Mouse (Mus musculus): ENCODE data around the gene Cep170b.

Gene Cep170b

DNA sequence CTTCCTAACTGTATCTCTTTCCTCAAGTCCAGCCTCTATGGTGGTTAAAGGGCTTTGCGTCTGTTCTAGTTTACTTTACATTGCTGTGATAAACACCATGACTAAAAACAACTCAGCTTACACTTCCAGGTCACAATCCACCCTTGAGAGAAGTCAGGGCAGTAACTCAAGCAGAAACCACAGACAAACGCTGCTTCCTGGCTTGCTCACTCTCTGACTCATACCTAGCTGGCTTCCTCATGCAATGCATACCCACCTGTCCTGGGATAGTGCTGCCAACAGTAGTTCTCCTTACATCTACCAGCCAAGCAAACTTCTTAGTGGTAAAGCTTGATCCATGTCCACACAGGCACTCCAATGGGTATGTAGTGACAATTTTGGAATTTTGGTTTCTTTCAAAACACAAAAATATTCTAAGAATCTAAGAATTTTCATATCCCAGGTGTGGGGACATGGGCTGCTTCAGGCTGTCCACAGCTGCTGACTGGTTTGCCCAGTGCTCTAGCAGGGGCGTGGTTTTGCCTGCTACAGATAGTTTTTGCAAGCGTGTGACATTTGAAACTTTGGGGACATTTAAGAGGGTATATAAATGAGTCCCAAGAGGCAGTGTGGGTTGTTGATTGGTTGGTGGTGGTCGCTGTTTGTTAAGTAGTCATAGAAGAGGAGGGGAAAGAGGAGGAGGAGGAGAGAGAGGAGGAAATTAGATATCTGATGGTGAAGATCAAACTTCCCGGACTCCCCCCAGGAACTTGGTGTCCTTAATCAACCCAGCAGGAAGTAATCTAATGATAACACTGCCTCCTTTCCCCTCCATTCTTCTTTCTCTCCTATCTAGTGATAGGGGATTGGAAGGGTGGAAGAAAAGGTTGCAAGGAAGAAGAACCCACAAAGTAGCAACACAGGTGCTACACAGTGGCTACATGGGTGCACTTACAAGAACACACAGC lies 17.6 kb upstream of the Cep170b start:
- no peak for DNase-seq

- peak; percentile 88 to 93 for DNase-seq
Measured at GRCm38 (mm10) chr12:112706704-112707572, 13.3 kb upstream of the Cep170b start.

DNA sequence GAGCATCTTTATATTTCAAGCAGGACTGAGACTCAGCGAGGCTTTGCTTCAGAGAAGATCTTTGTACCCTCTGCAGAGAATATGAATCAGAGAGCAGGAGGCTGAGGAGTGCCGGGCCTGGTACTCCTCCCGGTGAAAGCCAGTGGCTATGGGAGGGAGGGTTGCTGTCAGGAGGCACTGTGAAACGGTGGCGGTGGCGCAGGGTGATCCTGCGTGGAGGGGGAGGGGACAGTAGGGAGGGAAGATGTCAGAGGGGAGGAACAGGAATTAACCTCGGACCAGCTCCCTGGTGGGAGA lies 12.7 kb upstream of the Cep170b start:
- DNase-seq = no peak

GRCm38 (mm10) chr12:112713984-112714383 lies 6.3 kb upstream of the Cep170b start:
- DNase-seq = peak; percentile 38 to 58

- peak; percentile 63 to 71 for DNase-seq
Measured at GRCm38 (mm10) chr12:112717140-112717539, 3.1 kb upstream of the Cep170b start.

- no peak for DNase-seq
Measured at GRCm38 (mm10) chr12:112718995-112719394, 1.3 kb upstream of the Cep170b start.

- no peak for DNase-seq
Measured at GRCm38 (mm10) chr12:112720890-112721423, 702 bp downstream of the Cep170b start.

DNA sequence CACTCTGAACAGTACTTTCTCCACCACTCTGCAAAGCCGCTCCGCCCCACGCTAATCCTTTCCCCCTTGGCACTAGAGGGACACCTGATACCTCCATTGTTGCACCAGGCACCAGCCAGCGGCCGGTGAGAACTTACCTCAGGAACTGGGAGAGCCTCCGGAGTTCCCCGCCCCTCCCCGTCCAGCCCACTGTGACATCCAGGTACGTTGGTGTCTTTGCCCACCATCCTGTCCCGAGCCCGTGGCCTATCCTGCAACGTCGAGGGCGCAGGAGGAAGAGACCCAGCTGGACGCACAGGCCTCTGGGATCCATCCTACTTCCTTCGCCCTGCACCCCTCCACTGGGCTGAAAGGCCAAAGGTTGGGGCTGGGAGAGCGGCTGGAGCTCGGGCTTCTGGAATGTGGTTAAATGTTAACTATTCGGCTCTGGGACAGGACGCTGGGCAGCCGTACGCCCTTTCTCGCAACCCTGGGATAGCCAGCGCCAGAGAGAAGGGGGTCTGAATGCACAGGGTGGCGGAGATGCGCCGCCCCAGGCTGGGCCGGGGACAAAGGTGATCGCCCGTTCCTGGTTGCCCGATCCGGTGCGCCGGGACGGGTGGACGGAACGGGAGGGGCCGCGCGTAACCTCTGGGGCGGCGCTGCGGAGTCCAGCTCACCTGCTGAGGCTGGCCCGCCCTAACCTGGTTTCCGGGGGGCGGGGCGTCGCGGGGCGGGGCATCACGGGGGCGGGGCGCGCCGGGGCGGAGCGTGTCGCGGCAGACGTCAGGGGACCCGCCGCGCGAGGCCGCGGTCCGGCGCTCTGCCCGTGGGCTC lies 1.4 kb downstream of the Cep170b start:
- peak; percentile 75 to 90 for DNase-seq

- DNase-seq = peak; percentile 71 to 83
Measured at GRCm38 (mm10) chr12:112722240-112723027, 2.2 kb downstream of the Cep170b start.

DNA sequence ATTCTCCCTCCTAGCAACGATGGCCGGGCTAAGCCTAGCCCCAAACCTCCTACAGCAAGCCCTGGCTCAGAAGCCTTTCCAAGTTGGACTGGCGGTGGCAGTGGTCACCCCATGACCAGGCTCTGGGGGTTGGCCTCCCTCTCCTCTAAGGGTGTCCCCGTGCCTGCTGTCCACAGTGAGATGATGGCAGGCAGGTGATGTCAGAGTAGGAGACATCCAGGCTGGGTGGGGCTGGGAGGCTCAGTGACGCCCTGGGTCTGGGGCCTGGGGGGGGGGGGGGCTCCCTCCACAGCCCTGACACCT lies 2.7 kb downstream of the Cep170b start:
- no peak for DNase-seq

DNA sequence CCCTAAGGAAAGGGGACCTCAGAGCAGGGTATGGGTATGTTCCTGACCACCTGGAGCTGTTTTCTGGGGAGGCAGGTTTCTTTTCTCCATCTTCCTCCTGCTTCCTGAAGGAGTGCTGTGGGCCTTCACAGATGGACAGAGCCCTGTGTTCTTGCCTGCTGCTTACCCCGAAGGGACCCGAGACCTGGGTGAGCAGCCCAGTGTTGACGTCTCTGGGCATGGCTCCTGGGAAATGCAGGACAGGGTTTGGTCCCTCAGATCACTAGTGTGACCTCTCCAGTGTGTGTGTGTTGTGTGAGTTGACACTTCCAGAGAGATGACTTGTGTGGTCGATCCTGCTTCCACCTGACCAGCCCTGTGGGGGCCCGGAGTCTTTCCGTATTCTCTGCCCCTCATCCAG lies 3.2 kb downstream of the Cep170b start:
- no peak for DNase-seq

DNA sequence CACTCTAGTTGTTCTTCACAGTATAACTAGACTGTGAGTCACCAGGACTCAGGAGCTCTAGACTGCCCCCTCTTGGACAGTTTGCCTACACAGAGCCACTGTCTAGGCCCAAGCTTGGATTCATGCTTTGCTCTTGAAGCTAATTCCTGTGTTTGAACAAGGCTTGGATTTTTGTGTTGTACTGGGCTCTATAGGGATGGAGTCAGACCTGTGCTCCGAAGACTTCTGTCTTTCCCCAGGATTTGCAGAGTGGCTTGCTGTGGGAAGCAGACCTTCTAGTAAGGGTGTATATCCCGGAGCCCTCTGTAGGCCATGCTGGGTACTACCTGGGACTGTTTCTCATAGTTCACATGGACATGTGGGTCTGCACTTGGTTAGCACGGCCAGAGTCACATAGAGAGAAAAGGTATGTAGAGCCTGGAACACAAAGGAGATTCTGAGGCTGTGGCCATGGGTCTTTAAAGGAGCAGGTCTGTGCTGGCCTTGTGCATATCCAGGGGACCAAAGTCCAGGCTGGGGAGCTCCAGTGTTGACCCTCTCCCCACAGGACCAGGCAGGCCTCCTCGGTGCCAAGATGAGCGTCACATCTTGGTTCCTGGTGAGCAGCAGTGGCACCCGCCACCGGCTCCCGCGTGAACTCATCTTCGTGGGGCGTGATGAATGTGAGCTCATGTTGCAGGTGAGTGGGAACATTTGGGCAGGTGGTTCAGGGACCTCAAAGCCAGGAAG lies 4.0 kb downstream of the Cep170b start:
- DNase-seq = peak; percentile 66 to 82

DNA sequence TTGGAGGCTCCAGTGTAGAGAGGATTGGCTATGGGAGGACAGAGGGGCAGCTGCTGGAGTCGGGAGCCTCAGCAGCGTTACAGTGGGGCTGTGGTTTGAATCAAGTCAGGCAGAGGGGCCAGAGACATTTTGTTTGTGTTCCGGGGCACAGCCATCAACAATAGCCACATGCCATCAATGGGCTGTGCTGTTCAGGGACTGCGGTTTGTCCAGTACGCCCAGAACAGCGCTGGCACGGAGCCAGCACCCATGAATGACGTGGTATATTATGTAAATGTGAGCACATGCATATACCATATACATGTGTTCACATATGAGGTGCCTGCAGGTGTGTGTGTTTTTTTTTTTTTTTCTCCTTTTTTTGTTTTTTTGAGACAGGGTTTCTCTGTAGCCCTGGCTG lies 7.5 kb downstream of the Cep170b start:
- DNase-seq = no peak

GRCm38 (mm10) chr12:112730808-112731207 lies 10.6 kb downstream of the Cep170b start:
- DNase-seq = no peak

DNA sequence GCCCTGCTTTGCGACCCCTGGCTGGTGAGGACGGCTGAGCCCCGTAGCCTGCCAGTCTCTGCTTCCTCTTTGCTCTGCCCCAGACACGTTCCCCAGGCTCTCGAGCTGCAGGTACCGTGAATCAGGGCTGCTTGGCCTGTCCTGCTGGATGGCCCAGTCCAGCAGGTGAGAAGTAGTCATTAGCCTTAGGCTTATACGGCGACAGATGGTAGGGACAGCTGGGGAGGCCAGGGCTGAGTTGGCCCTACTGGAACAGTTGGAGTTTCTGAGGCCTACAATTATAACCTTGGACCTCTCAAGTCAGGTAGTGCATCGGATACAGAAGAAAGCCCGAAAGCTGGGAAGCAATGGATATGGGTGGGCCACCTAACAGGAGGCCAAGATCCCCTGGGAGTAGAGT lies 12.3 kb downstream of the Cep170b start:
- no peak for DNase-seq

DNA sequence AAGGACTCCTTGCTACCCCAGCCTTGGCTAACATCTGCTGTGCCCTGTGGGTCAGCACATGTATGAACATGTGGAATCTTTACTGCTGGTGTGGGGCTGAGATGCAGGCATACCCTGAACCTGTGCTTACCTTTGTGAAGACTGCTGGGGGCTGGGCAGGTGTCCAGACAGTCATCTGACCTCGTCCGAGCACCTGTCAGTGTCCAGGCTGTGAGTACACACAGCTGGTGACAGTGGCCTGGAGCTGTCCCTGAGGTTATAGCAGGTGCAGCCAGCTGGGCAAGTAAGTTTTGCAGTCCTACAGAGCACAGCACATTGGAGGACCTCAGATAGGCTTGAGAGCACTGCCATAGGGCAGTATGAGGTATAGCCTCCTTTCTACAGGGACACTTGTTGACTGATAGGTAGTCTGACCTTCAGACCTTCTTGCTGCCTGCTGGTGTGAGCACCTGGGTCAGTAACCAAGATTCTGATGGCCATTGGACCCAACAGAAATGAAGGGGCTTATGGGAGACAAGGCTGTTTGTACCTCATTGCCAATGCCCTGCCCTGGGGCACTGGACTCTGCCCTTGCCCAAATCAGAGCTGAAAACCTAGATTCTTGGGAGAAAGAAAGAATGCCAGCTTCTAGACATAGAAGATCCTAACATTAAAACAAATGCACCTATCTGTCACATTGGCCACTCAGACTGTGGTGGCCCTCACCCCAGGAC lies 14.0 kb downstream of the Cep170b start:
- DNase-seq = peak in 1 of 2 experiments; percentile 20

GRCm38 (mm10) chr12:112734881-112735655 lies 14.8 kb downstream of the Cep170b start:
- peak in 1 of 2 experiments; percentile 19 for DNase-seq

DNA sequence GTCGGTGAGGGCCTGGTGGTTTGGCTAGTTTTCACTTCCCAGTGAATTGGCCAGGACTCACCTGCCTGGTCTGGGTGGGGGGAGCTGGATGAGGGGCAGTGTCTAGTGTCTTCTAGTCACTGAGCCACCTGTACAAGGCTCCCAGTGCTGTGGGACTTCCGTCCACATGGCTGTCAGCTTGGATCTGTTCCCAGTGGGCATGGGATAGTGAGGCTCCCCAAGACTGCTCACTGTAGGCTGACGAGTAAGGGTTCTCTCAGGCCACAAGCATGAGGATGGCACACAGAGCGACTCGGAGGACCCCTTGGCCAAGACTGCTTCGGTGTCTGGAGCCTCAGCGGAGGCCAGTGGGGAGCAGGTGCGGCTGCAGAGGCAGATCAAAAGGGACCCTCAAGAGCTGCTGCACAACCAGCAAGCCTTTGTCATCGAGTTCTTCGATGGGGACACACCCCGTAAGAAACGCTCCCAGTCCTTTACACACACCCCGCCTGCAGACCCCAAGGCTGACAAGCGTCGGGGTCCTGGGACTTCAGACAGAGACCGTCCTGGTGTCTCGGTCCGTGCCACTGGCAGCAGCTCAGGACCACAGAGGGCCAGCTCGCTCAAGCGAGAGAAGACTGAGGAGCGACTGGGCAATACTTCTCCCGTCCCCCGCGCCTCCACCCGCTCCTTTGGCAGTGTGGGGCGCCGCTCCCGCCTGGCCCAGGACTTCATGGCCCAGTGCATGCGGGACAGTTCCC lies 15.8 kb downstream of the Cep170b start:
- peak in 1 of 2 experiments; percentile 20 for DNase-seq

DNA sequence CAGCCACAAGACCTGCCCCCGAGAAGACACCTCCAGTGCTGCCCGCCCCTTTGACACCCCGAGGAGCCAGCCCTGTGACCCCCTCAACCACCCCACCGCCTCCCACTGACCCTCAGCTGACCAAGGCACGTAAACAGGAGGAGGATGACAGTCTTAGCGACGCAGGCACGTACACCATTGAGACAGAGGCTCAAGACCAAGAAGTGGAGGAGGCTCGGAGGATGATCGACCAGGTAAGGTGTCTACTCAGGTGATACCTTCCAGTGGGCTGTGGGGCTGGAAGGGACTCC lies 16.3 kb downstream of the Cep170b start:
- no peak for DNase-seq
